Mouse (Mus musculus) left cerebral cortex, adult 8-10 months (tissue): ENCODE measurements at regions not wholly inside any gene's neighbourhood (a gene's known extent, or its start where the extent isn't known, plus 50 kb on each side); places are given as distances from the start of the nearest gene placed in this dataset.
"Not testable (repeated sequence)": the region's sequence is repeated elsewhere in the genome, so short reads cannot be mapped to it uniquely, and the experiment has no call there.

Experiments
- DNase-seq, 2 experiments: peaks; one replicate each; pipeline ENCODE4 v3.0.0; 2022; ENCODE audit warnings: low spot score in 2 of 2

GRCm38 (mm10) chr1:113550172-113550571 is 1685.5 kb upstream of the Dsel start:
- no peak for DNase-seq

GRCm38 (mm10) chr1:113539981-113540380 is 1675.3 kb upstream of the Dsel start:
- no peak for DNase-seq

- DNase-seq, result no peak
Observed at GRCm38 (mm10) chr1:113530553-113530952, 1665.8 kb upstream of the Dsel start.

- no peak for DNase-seq
Observed at GRCm38 (mm10) chr1:113495987-113496386, 1631.3 kb upstream of the Dsel start.

- DNase-seq, result no peak
Observed at GRCm38 (mm10) chr1:113490243-113491003, 1625.7 kb upstream of the Dsel start.

- DNase-seq, result no peak
Observed at GRCm38 (mm10) chr1:113456538-113457273, 1592.0 kb upstream of the Dsel start.

GRCm38 (mm10) chr1:113433701-113434100 is 1569.0 kb upstream of the Dsel start:
- DNase-seq, result no peak

- DNase-seq, result no peak
Observed at GRCm38 (mm10) chr1:113431266-113431665, 1566.5 kb upstream of the Dsel start.

GRCm38 (mm10) chr1:113412858-113413257 is 1548.1 kb upstream of the Dsel start:
- peak in 1 of 2 experiments; percentile 18 for DNase-seq

GRCm38 (mm10) chr1:113395267-113395824 is 1530.6 kb upstream of the Dsel start:
- no peak for DNase-seq

GRCm38 (mm10) chr1:113394326-113394725 is 1529.6 kb upstream of the Dsel start:
- DNase-seq, result not testable (repeated sequence)

- no peak for DNase-seq
Observed at GRCm38 (mm10) chr1:113392962-113393361, 1528.2 kb upstream of the Dsel start.

GRCm38 (mm10) chr1:113389920-113390319 is 1525.2 kb upstream of the Dsel start:
- DNase-seq, result no peak

GRCm38 (mm10) chr1:113384888-113385430 is 1520.2 kb upstream of the Dsel start:
- DNase-seq, result no peak

- no peak for DNase-seq
Observed at GRCm38 (mm10) chr1:113383717-113384116, 1519.0 kb upstream of the Dsel start.

- DNase-seq, result no peak
Observed at GRCm38 (mm10) chr1:113372679-113373078, 1508.0 kb upstream of the Dsel start.

- no peak for DNase-seq
Observed at GRCm38 (mm10) chr1:113358242-113358641, 1493.5 kb upstream of the Dsel start.

GRCm38 (mm10) chr1:113308037-113308436 is 1443.3 kb upstream of the Dsel start:
- no peak for DNase-seq

- DNase-seq, result peak; percentile 15 to 77
Observed at GRCm38 (mm10) chr1:113297807-113298206, 1433.1 kb upstream of the Dsel start.

- no peak for DNase-seq
Observed at GRCm38 (mm10) chr1:113288242-113288641, 1423.5 kb upstream of the Dsel start.

GRCm38 (mm10) chr1:113284122-113284521 is 1419.4 kb upstream of the Dsel start:
- no peak for DNase-seq

GRCm38 (mm10) chr1:113259421-113259820 is 1394.7 kb upstream of the Dsel start:
- no peak for DNase-seq
